Mouse (Mus musculus): ENCODE data around the gene Tnfrsf25. TPM values are rescaled to one million over a fixed set of nuclear protein-coding genes. Genes with fewer than 3 reads are reported as not detected.
A peak's percentile ranks its signal among the peaks of the same experiment; 100 is the strongest.

Tnfrsf25 gene
- polyA plus RNA-seq (2015; fragmentation: Nextera tagmentation; extraction: Ambion mirVana), result 37.7 and 44.1 TPM in 2 replicates

GRCm38 (mm10) chr4:152115921-152116612, at the start of gene Tnfrsf25:
Gene Tnfrsf25, plus strand, starts transcription at chr4:152115934.
- peak; percentile 80 for DNase-seq (ENCODE audit: low spot score)

GRCm38 (mm10) chr4:152067280-152067679, 48.5 kb upstream of the Tnfrsf25 start:
- no peak for DNase-seq (ENCODE audit: low spot score)

- no peak for DNase-seq (ENCODE audit: low spot score)
Measured at GRCm38 (mm10) chr4:152068166-152068724, 47.5 kb upstream of the Tnfrsf25 start.

GRCm38 (mm10) chr4:152069245-152069644, 46.5 kb upstream of the Tnfrsf25 start:
- no peak for DNase-seq (ENCODE audit: low spot score)

GRCm38 (mm10) chr4:152070494-152071396, 45.0 kb upstream of the Tnfrsf25 start:
- DNase-seq (ENCODE audit: low spot score), result no peak

GRCm38 (mm10) chr4:152072121-152072601, 43.6 kb upstream of the Tnfrsf25 start, which contains the start of gene Plekhg5:
Gene Plekhg5, plus strand, starts transcription at chr4:152072498.
- no peak for DNase-seq (ENCODE audit: low spot score)

GRCm38 (mm10) chr4:152072655-152073054, 43.1 kb upstream of the Tnfrsf25 start:
- DNase-seq (ENCODE audit: low spot score), result no peak

GRCm38 (mm10) chr4:152073715-152074114, 42.0 kb upstream of the Tnfrsf25 start:
- no peak for DNase-seq (ENCODE audit: low spot score)

- no peak for DNase-seq (ENCODE audit: low spot score)
Measured at GRCm38 (mm10) chr4:152074548-152074947, 41.2 kb upstream of the Tnfrsf25 start.

- DNase-seq (ENCODE audit: low spot score), result no peak
Measured at GRCm38 (mm10) chr4:152077191-152077590, 38.5 kb upstream of the Tnfrsf25 start.

GRCm38 (mm10) chr4:152078105-152078530, 37.6 kb upstream of the Tnfrsf25 start:
- no peak for DNase-seq (ENCODE audit: low spot score)

GRCm38 (mm10) chr4:152079261-152079660, 36.5 kb upstream of the Tnfrsf25 start:
- DNase-seq (ENCODE audit: low spot score), result no peak

GRCm38 (mm10) chr4:152079931-152080330, 35.8 kb upstream of the Tnfrsf25 start:
- no peak for DNase-seq (ENCODE audit: low spot score)

- no peak for DNase-seq (ENCODE audit: low spot score)
Measured at GRCm38 (mm10) chr4:152083611-152084220, 32.0 kb upstream of the Tnfrsf25 start.

GRCm38 (mm10) chr4:152084616-152085015, 31.1 kb upstream of the Tnfrsf25 start:
- no peak for DNase-seq (ENCODE audit: low spot score)

GRCm38 (mm10) chr4:152086505-152087210, 29.1 kb upstream of the Tnfrsf25 start:
- peak; percentile 76 for DNase-seq (ENCODE audit: low spot score)

GRCm38 (mm10) chr4:152087211-152088081, 28.3 kb upstream of the Tnfrsf25 start:
- DNase-seq (ENCODE audit: low spot score), result no peak

- DNase-seq (ENCODE audit: low spot score), result no peak
Measured at GRCm38 (mm10) chr4:152088133-152088532, 27.6 kb upstream of the Tnfrsf25 start.

GRCm38 (mm10) chr4:152088556-152089120, 27.1 kb upstream of the Tnfrsf25 start:
- DNase-seq (ENCODE audit: low spot score), result no peak

Measured in thymus, postnatal 0 days (tissue).